Mouse (Mus musculus): ENCODE measurements around the gene Abca1.

The Abca1 gene

DNA sequence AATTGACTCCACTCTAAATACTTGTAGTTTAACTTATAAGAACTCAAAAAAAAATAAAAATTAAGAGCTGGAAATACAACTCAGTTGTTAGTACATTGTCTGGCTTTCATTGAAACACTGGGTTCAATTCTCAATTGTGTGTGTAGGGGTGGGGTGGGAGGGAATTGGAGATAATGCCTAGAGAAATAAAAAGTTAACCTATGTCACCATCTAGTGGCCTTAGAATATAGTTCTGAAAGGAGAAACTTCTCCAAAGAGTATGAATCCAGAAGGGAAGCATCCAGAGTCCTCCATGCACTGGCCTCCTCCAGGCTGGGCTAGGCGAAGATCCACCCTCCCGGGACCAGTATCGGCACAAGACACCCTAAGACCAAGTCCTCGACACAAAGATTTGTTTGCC, 150.5 kb downstream of the Abca1 start:
- DNase-seq (ENCODE audit: low read depth), result no peak

DNA sequence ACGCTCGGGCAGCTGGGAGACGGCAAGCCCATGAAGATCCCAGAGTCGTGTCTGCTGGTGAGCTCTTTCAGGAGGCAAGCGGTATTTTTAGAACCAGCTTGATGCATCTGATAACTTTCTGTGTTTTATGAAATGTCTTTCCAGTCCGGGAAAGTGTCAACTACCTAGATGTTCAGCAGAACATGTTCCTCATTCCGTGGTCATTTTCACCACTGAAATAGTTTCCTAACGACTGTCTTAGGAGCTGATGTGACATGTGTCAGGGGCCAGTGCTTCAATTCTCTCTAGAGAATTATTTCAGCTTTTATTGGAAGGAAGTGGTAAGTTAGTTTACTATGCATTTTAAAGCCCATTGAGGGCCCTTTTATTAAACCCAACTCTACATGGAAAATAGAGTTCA, 159.5 kb downstream of the Abca1 start:
- no peak for DNase-seq (ENCODE audit: low read depth)

DNA sequence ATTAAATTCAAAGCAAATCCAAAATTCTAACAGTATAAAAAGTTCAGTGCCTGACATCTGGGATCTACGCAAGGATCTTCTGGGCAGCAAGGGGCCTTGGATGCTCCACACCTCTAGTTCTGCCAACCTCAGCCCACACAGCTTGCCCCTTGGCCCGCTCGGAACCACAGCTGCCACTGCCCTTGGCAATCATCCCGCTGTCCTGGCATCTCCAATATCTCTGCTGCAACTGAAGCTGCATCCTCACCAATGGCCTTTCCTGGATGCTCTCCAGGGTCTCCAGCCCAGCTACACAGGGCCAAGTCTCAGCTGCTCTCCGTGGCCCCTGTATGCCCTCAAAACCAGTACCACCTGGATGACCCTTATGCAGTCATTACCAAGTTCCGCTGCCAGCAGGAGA, 160.2 kb downstream of the Abca1 start:
- no peak for DNase-seq (ENCODE audit: low read depth)

DNA sequence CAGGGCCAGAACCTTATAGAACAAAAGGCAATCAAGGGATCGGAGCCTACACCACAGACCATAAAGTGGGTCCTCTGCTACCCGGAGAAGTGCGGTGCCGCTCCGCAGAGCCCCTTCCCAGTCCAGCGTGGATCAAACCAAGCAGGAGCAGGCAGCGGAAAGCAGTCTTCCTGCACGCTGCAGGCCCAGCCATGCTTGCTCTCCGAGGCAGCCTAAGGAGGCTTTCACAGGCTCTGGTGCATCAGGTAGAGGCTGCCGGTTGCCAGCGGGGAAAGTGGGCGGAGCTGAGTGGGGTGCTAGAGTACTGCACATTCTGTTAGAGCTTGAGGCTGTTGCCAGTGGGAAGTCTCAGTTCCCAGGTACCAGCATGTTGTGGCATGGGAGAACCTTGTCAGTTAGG, 170.4 kb downstream of the Abca1 start, which contains the start of gene Nipsnap3a:
TSS of gene Nipsnap3a (plus strand) at position 25 of the 400 bp plus-strand sequence.
- no peak for DNase-seq (ENCODE audit: low read depth)

DNA sequence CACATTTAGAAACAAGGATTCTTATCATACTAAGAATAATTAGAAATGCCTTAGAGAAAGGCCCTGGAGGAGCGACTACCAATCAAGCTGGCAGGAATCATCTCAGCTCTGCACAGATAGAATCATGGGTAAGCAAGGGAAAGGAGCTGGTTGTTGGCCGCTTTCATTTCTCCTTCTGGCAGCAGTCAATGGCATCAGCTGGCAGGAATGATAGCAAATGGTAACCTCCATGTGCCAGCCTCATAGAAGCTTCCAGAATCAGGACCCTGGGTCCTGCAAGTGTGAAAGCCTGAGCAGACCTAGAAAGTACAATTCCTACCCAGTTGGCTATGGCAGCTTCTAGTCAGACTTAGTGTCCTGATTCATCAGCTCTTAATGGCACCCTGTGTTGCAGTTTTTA, 173.4 kb downstream of the Abca1 start:
- no peak for DNase-seq (ENCODE audit: low read depth)

DNA sequence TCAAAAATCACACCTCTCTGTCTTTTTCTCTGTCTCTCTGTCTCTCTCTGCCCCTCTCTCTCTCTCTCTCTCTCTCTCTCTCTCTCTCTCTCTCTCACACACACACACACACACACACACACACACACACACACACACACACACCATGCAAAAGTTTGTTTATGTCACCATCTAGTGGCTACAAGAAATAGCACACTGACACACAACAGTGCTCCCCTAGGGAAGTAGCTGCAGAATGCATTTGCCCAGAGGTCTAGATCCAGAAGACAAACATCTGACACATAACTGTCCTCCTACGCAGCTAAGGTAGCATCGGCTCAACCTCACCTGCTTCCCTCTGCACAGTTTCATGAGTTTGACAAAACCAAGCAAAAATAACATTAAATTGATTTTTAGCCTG, 174.5 kb downstream of the Abca1 start:
- DNase-seq (ENCODE audit: low read depth), result no peak

All from fibroblast of lung, adult 2 months (primary cell).